Mouse (Mus musculus): ENCODE measurements around the gene Fam20a. TPM values are rescaled to one million over a fixed set of nuclear protein-coding genes. Genes with fewer than 3 reads are reported as not detected.

The Fam20a gene
- polyA plus RNA-seq, 1 experiment from 2014 or later = 2.5 TPM

Other genes starting within 250 kb of the Fam20a start
- gene Arsg, start 248.9 kb downstream of the Fam20a start, polyA plus RNA-seq (2016; fragmentation: Nextera tagmentation; extraction: Ambion mirVana) = 2.4 and 3.2 TPM in 2 replicates
- gene Slc16a6, start 248.7 kb downstream of the Fam20a start, polyA plus RNA-seq (2016; fragmentation: Nextera tagmentation; extraction: Ambion mirVana) = 3.3 and 3.5 TPM in 2 replicates
- 17.8 and 20.1 TPM in 2 replicates for gene Wipi1, start 110.3 kb downstream of the Fam20a start, polyA plus RNA-seq (2016; fragmentation: Nextera tagmentation; extraction: Ambion mirVana)
- gene Prkar1a, start 72.9 kb downstream of the Fam20a start, polyA plus RNA-seq (2016; fragmentation: Nextera tagmentation; extraction: Ambion mirVana) = 429 and 445 TPM in 2 replicates
- gene 1700012B07Rik, start 105.8 kb upstream of the Fam20a start, polyA plus RNA-seq (2016; fragmentation: Nextera tagmentation; extraction: Ambion mirVana) = not detected in 2 replicates

All from midbrain, embryonic 12.5 days (tissue).